Mouse (Mus musculus): ENCODE results near the gene Ovca2.

DNA sequence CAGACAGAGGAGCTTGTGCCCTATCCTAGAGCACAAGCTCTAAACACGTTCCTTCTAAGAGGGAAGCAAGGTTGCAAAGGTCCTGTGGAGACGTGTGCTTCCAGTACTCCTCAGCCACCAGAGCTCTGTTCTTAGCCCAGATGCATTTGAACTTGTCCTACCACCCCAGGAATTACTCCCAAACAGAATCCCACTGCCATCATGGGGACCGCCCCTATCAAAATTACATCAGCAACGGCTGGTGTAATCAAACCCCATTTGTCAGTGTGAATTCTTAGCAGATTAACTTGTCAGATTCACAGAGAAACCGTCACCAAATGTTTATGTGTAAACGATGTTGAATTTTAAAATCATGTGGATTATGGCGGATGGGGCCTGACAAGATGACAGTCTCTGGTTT lies 17.7 kb downstream of the Ovca2 start:
- TF ChIP-seq POLR2A (IDR thresholded peaks at IDR 0.05; ENCODE audit: extremely low read depth, insufficient read depth, low read length) (no peak), CTCF (IDR thresholded peaks at IDR 0.05; ENCODE audit: extremely low read depth, insufficient read depth, low read length) (no peak)
